In genomic region chr7:100590504-100590844, GRCm38 (mm10) we compare ENCODE assay signal across 8 mouse cellular contexts. TPM values are rescaled to one million over a fixed set of nuclear protein-coding genes. Genes with fewer than 3 reads are reported as not detected.
A peak's percentile ranks its signal among the peaks of the same experiment; 100 is the strongest.
DNase-seq lines count a peak whose midpoint lies in the region; ATAC-seq and TF ChIP-seq lines count a peak whose summit lies in the region.

No protein-coding gene starts in this region.

- H3K4me1 ChIP-seq in cerebellum, adult 2 months (ENCODE audit: control insufficient read depth, insufficient read depth, low read length) = no peaks in the 10 kb centered on the region
- H3K4me1 ChIP-seq in neural tube, embryonic 11.5 days (ENCODE audit: control insufficient read depth, insufficient read depth, low read length) = no peaks in the 10 kb centered on the region
- no peaks in the 10 kb centered on the region for H3K4me1 ChIP-seq in liver, embryonic 11.5 days (replicated peaks; ENCODE audit: control insufficient read depth, insufficient read depth, low read length)
- no peaks in the 10 kb centered on the region for H3K4me1 ChIP-seq in stomach, postnatal 0 days (replicated peaks; ENCODE audit: control insufficient read depth, insufficient read depth)

- peak overlapping the region; percentile 58 for H3K4me2 ChIP-seq in neural tube, embryonic 11.5 days (ENCODE audit: low read depth)
- H3K4me2 ChIP-seq in liver, embryonic 11.5 days = peak overlapping the region; percentile 72
- peak overlapping the region; percentile 56 for H3K4me2 ChIP-seq in stomach, postnatal 0 days (replicated peaks; ENCODE audit: low read depth)

- no peaks in the 10 kb centered on the region for H3K36me3 ChIP-seq in neural tube, embryonic 11.5 days (ENCODE audit: control insufficient read depth, insufficient read depth, low read length)
- H3K36me3 ChIP-seq in liver, embryonic 11.5 days (ENCODE audit: control insufficient read depth, insufficient read depth, low read length) = no peaks in the 10 kb centered on the region
- H3K36me3 ChIP-seq in stomach, postnatal 0 days (ENCODE audit: control insufficient read depth, insufficient read depth, low read length) = no peaks in the 10 kb centered on the region

- no peak for TF ChIP-seq CTCF in cerebellum, adult 2 months (IDR thresholded peaks at IDR 0.05; ENCODE audit: borderline replicate concordance, insufficient read depth, low read depth, low read length)
- no peak for TF ChIP-seq CTCF in stomach, postnatal 0 days (IDR thresholded peaks at IDR 0.05; ENCODE audit: low read depth)

- DNase-seq in cerebellum, adult 2 months = no peak
- no peak for DNase-seq in cerebellum, adult 18-20 months
- no peak for DNase-seq in neural tube, embryonic 11.5 days (ENCODE audit: low spot score)
- no peak for DNase-seq in neural tube, embryonic 10.5 days (ENCODE audit: extremely low spot score, low spot score)
- no peak for DNase-seq in liver, embryonic 11.5 days (ENCODE audit: low spot score)
- no peak for DNase-seq in stomach, postnatal 0 days (ENCODE audit: low spot score)
- no peak for DNase-seq in adrenal gland, postnatal 25 days
- no peak for DNase-seq in urinary bladder, postnatal 4 days (ENCODE audit: low spot score in 2 of 2)

- peak overlapping the region; percentile 89 for H3K27ac ChIP-seq in cerebellum, adult 2 months (ENCODE audit: insufficient read depth, low read length)
- peak overlapping the region; percentile 67; the same call in 1 of the 2 replicates for H3K27ac ChIP-seq in neural tube, embryonic 11.5 days (ENCODE audit: low read depth, low read length)
- peak overlapping the region; percentile 75 for H3K27ac ChIP-seq in liver, embryonic 11.5 days (ENCODE audit: low read depth, low read length)
- peak overlapping the region; percentile 96 for H3K27ac ChIP-seq in stomach, postnatal 0 days (replicated peaks)

- ATAC-seq in neural tube, embryonic 11.5 days (ENCODE audit: insufficient read depth, low FRiP score, low TSS enrichment) = 0 out of 2 replicates have a peak, but pooled peaks have one; percentile 9
- ATAC-seq in liver, embryonic 11.5 days (replicated peaks; ENCODE audit: low FRiP score) = no peak
- no peak for ATAC-seq in stomach, postnatal 0 days (ENCODE audit: low FRiP score, low TSS enrichment)

- H3K27me3 ChIP-seq in cerebellum, adult 2 months (ENCODE audit: control insufficient read depth, insufficient read depth, low read length) = no peaks in the 10 kb centered on the region
- H3K27me3 ChIP-seq in neural tube, embryonic 11.5 days (ENCODE audit: control insufficient read depth, insufficient read depth, low read length) = no peaks in the 10 kb centered on the region
- no peaks in the 10 kb centered on the region for H3K27me3 ChIP-seq in liver, embryonic 11.5 days (replicated peaks; ENCODE audit: control insufficient read depth, insufficient read depth, low read length)
- no peaks in the 10 kb centered on the region for H3K27me3 ChIP-seq in stomach, postnatal 0 days (ENCODE audit: control insufficient read depth, insufficient read depth, low read length)

- H3K4me3 ChIP-seq in cerebellum, adult 2 months (replicated peaks; ENCODE audit: insufficient read depth, low read depth, low read length) = peak overlapping the region; percentile 96
- H3K4me3 ChIP-seq in neural tube, embryonic 11.5 days (ENCODE audit: low read depth, low read length) = peak overlapping the region; percentile 45
- peak overlapping the region; percentile 62 for H3K4me3 ChIP-seq in liver, embryonic 11.5 days (ENCODE audit: low read depth, low read length)
- H3K4me3 ChIP-seq in stomach, postnatal 0 days (ENCODE audit: low read depth, low read length) = peak overlapping the region; percentile 52

- TF ChIP-seq EP300 in stomach, postnatal 0 days (optimal IDR thresholded peaks at IDR 0.05) = no peak

- no peak for TF ChIP-seq POLR2A in cerebellum, adult 2 months (IDR thresholded peaks at IDR 0.05; ENCODE audit: borderline replicate concordance, insufficient read depth, low read length)

- peak overlapping the region; percentile 68 for H3K9ac ChIP-seq in neural tube, embryonic 11.5 days (ENCODE audit: low read length)
- peak overlapping the region; percentile 74 for H3K9ac ChIP-seq in liver, embryonic 11.5 days (ENCODE audit: low read depth, low read length)
- H3K9ac ChIP-seq in stomach, postnatal 0 days (ENCODE audit: low read length) = peak overlapping the region; percentile 69

- 35% methylated on average over 7 of the region's 7 CpGs for WGBS in cerebellum, adult 2 months
- 45% methylated on average over 7 of the region's 7 CpGs for WGBS in neural tube, embryonic 11.5 days
- WGBS in liver, embryonic 11.5 days = 46% methylated on average over 7 of the region's 7 CpGs
- 18% methylated on average over 7 of the region's 7 CpGs for WGBS in stomach, postnatal 0 days

- no peaks in the 10 kb centered on the region for H3K9me3 ChIP-seq in neural tube, embryonic 11.5 days (ENCODE audit: control insufficient read depth, low read length)
- no peaks in the 10 kb centered on the region for H3K9me3 ChIP-seq in liver, embryonic 11.5 days (ENCODE audit: control insufficient read depth, low read length)
- no peaks in the 10 kb centered on the region for H3K9me3 ChIP-seq in stomach, postnatal 0 days (ENCODE audit: control insufficient read depth, low read length)

RNA-seq across cellular contexts. Expression of gene Rab6a, which starts 16.7 kb away (rescaled TPM):
- 252 and 259 TPM in 2 replicates for polyA plus RNA-seq in cerebellum, adult 2 months (2012; rRNA removed)
- polyA plus RNA-seq in neural tube, embryonic 11.5 days (2014; fragmentation: Nextera tagmentation; extraction: Ambion mirVana) = 194 and 200 TPM in 2 replicates
- polyA plus RNA-seq in liver, embryonic 11.5 days (2014; fragmentation: Nextera tagmentation; extraction: Ambion mirVana) = 81.6 and 85.7 TPM in 2 replicates
- 76.3 and 80.6 TPM in 2 replicates for polyA plus RNA-seq in stomach, postnatal 0 days (2015; fragmentation: Nextera tagmentation; extraction: Ambion mirVana)
- 64.8 and 67.5 TPM in 2 replicates for total RNA-seq in adrenal gland, postnatal 25 days (2021)

RNA-seq across cellular contexts. Expression of gene Mrpl48, which starts 17.6 kb away (rescaled TPM):
- polyA plus RNA-seq in cerebellum, adult 2 months (2012; rRNA removed) = 95.5 and 96.5 TPM in 2 replicates
- polyA plus RNA-seq in neural tube, embryonic 11.5 days (2014; fragmentation: Nextera tagmentation; extraction: Ambion mirVana) = 57.4 and 60.8 TPM in 2 replicates
- polyA plus RNA-seq in liver, embryonic 11.5 days (2014; fragmentation: Nextera tagmentation; extraction: Ambion mirVana) = 78.9 and 81.2 TPM in 2 replicates
- polyA plus RNA-seq in stomach, postnatal 0 days (2015; fragmentation: Nextera tagmentation; extraction: Ambion mirVana) = 77.0 and 79.7 TPM in 2 replicates
- total RNA-seq in adrenal gland, postnatal 25 days (2021) = 48.3 and 60.4 TPM in 2 replicates

RNA-seq across cellular contexts. Expression of gene Coa4, which starts 53.6 kb away (rescaled TPM):
- 12.7 and 13.0 TPM in 2 replicates for polyA plus RNA-seq in cerebellum, adult 2 months (2012; rRNA removed)
- 18.9 and 20.0 TPM in 2 replicates for polyA plus RNA-seq in neural tube, embryonic 11.5 days (2014; fragmentation: Nextera tagmentation; extraction: Ambion mirVana)
- polyA plus RNA-seq in liver, embryonic 11.5 days (2014; fragmentation: Nextera tagmentation; extraction: Ambion mirVana) = 26.3 and 27.5 TPM in 2 replicates
- polyA plus RNA-seq in stomach, postnatal 0 days (2015; fragmentation: Nextera tagmentation; extraction: Ambion mirVana) = 25.2 and 27.2 TPM in 2 replicates
- 11.5 and 11.7 TPM in 2 replicates for total RNA-seq in adrenal gland, postnatal 25 days (2021)

Comparison
In these comparisons a context has a peak if more than half of its experiments do, and no peak if none do; other contexts are left out.
1. H3K4me3 ChIP-seq: peak in every context shown above with its lines; median percentile 96 in cerebellum, adult 2 months; 62 in liver, embryonic 11.5 days; 52 in stomach, postnatal 0 days; 45 in neural tube, embryonic 11.5 days.